Mouse (Mus musculus): ENCODE results near the gene Pts. TPM values are rescaled to one million over a fixed set of nuclear protein-coding genes. Genes with fewer than 3 reads are reported as not detected.

Gene Pts
- total and polyA plus RNA-seq, 3 experiments = 35.4 to 89.4 (median 37.9) TPM

DNA sequence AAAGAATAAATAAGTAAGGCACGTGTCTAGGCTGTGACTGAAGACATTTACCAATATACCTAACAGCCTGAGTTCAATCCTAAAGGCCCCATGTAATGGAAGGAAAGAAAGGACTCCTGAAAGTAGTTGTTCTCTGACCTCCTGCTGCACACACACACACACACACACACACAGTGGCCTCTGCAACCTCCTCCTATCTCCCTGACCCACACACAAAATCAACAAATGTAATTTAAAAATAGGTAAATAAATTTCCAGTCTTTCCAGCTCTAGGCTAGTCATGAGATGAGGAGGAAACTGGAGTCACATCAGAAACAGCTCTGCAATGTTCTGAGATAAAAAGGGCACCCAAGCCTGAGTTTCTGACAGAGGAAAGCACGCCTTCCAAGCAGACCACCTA, 34.7 kb downstream of the Pts start:
- dilution Hi-C loops (cut with MboI; ENCODE audit: extremely low pct_ligation_motif_present, extremely low pct_unique_long_range_greater_than_20kb, low sequenced_read_pairs) = no loop called here
- Histone ChIP-seq H3K27me3 (replicated peaks) (no peaks in the 10 kb centered on the region), H3K9ac (ENCODE audit: insufficient read depth, low read depth) (no peak overlapping the region), H3K9me3 (replicated peaks; ENCODE audit: low read length) (peaks cover 3% of the 10 kb centered on the region), H3K4me3 (replicated peaks in 1 of 3; ENCODE audit: low read depth in 2 of 3, low read length in 2 of 3, poor library complexity in 1 of 3) (no peak overlapping the region), H3K36me3 (replicated peaks in 1 of 2; ENCODE audit: control insufficient read depth in 1 of 2, insufficient read depth in 1 of 2, low read length in 1 of 2) (no peaks in the 10 kb centered on the region), H3K27ac (ENCODE audit: insufficient read depth, low read depth) (no peak overlapping the region), H3K4me2 (ENCODE audit: insufficient read depth, low read depth, poor library complexity, severe bottlenecking) (no peak overlapping the region), H3K4me1 (ENCODE audit: control insufficient read depth in 1 of 2, insufficient read depth in 2 of 2) (peaks cover 4 to 25% of the 10 kb centered on the region in 2 experiments), H3K79me2 (replicated peaks; ENCODE audit: control insufficient read depth, extremely low read depth, insufficient read depth, poor library complexity, severe bottlenecking) (no peaks in the 10 kb centered on the region)
- in situ Hi-C loops (cut with MboI; ENCODE audit: low pct_ligation_motif_present, low pct_unique_long_range_greater_than_20kb, low sequenced_read_pairs) = no loop called here
- TF ChIP-seq ZNF384 (IDR thresholded peaks at IDR 0.05; ENCODE audit: low read depth, low read length) (no peak), JUN (IDR thresholded peaks at IDR 0.05; ENCODE audit: insufficient read depth, low read depth, low read length) (no peak), E2F4 (IDR thresholded peaks at IDR 0.05; ENCODE audit: insufficient replicate concordance, low read depth, low read length) (no peak), UBTF (IDR thresholded peaks at IDR 0.05; ENCODE audit: low read depth, low read length) (no peak), ZMIZ1 (IDR thresholded peaks at IDR 0.05; ENCODE audit: low read depth, low read length) (no peak), MYC (IDR thresholded peaks at IDR 0.05; ENCODE audit: low read depth, low read length) (no peak), JUND (conservative IDR thresholded peaks at IDR 0.05; ENCODE audit: low read depth, low read length) (no peak), NRF1 (IDR thresholded peaks at IDR 0.05; ENCODE audit: low read depth, low read length) (no peak), ETS1 (conservative IDR thresholded peaks at IDR 0.05; ENCODE audit: low read depth, low read length) (no peak), ELF1 (IDR thresholded peaks at IDR 0.05; ENCODE audit: low read depth, low read length) (no peak), NELFE (IDR thresholded peaks at IDR 0.05; ENCODE audit: low read depth, low read length) (no peak), POLR2AphosphoS2 (IDR thresholded peaks at IDR 0.05; ENCODE audit: low read depth, low read length) (no peak), CHD1 (IDR thresholded peaks at IDR 0.05; ENCODE audit: low read depth, low read length) (no peak), PAX5 (IDR thresholded peaks at IDR 0.05; ENCODE audit: low read length) (no peak), MXI1 (IDR thresholded peaks at IDR 0.05; ENCODE audit: low read depth, low read length) (no peak), TBP (conservative IDR thresholded peaks at IDR 0.05; ENCODE audit: low read depth, low read length) (no peak), POLR2A (IDR thresholded peaks at IDR 0.05; ENCODE audit: low read depth, low read length) (no peak), RCOR1 (conservative IDR thresholded peaks at IDR 0.05; ENCODE audit: low read depth, low read length) (no peak)
- no peak for DNase-seq (ENCODE audit: extremely low read depth)

DNA sequence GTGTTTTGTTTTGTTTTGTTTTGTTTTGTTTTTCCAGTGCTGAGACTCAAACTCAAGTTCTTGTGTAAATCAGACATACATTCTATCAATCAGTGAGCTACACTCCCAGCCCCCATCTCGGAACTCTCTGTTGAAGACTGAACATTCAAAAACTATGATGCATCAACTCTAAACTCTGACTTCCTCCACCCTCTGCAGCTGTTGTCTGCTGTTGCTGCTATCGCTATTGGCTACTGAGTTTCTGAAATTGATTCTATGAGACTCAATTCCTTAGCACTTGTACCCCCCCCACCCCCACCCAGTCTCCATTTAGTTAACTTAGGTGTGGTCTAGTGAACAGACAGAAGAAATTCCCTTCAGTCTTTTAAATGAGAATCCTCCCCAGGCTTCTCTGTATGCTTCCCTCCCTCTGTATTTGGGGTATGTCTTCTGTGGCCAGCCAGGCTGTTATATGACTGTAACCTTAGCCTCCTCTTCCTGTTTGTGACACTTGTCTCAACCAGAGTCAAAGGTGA, 36.9 kb downstream of the Pts start:
- Histone ChIP-seq H3K4me2 (ENCODE audit: insufficient read depth, low read depth, poor library complexity, severe bottlenecking) (peak overlapping the region; percentile 29), H3K4me3 (replicated peaks in 1 of 3; ENCODE audit: low read depth in 2 of 3, low read length in 2 of 3, poor library complexity in 1 of 3) (no peak overlapping the region), H3K36me3 (replicated peaks in 1 of 2; ENCODE audit: control insufficient read depth in 1 of 2, insufficient read depth in 1 of 2, low read length in 1 of 2) (no peaks in the 10 kb centered on the region), H3K4me1 (ENCODE audit: control insufficient read depth in 1 of 2, insufficient read depth in 2 of 2) (peaks cover 3 to 27% of the 10 kb centered on the region in 2 experiments), H3K9me3 (replicated peaks; ENCODE audit: low read length) (peaks cover 3% of the 10 kb centered on the region), H3K27ac (ENCODE audit: insufficient read depth, low read depth) (no peak overlapping the region), H3K27me3 (replicated peaks) (no peaks in the 10 kb centered on the region), H3K79me2 (replicated peaks; ENCODE audit: control insufficient read depth, extremely low read depth, insufficient read depth, poor library complexity, severe bottlenecking) (no peaks in the 10 kb centered on the region), H3K9ac (ENCODE audit: insufficient read depth, low read depth) (no peak overlapping the region)
- in situ Hi-C loops (cut with MboI; ENCODE audit: low pct_ligation_motif_present, low pct_unique_long_range_greater_than_20kb, low sequenced_read_pairs) = no loop called here
- dilution Hi-C loops (cut with MboI; ENCODE audit: extremely low pct_ligation_motif_present, extremely low pct_unique_long_range_greater_than_20kb, low sequenced_read_pairs) = no loop called here
- TF ChIP-seq NELFE (IDR thresholded peaks at IDR 0.05; ENCODE audit: low read depth, low read length) (no peak), ETS1 (conservative IDR thresholded peaks at IDR 0.05; ENCODE audit: low read depth, low read length) (0 out of 2 replicates have a peak, but pooled peaks have one; percentile 3), KAT2A (IDR thresholded peaks at IDR 0.05; ENCODE audit: insufficient replicate concordance, low read length) (no peak), PAX5 (IDR thresholded peaks at IDR 0.05; ENCODE audit: low read length) (no peak), TCF12 (IDR thresholded peaks at IDR 0.05; ENCODE audit: low read depth, low read length) (no peak), CTCF (conservative IDR thresholded peaks at IDR 0.05 in 1 of 2, IDR thresholded peaks at IDR 0.05 in 1 of 2; ENCODE audit: low read depth in 2 of 2, low read length in 2 of 2) (no peak), HCFC1 (IDR thresholded peaks at IDR 0.05; ENCODE audit: low read depth, low read length) (no peak), BHLHE40 (IDR thresholded peaks at IDR 0.05; ENCODE audit: low read depth, low read length) (no peak), USF2 (conservative IDR thresholded peaks at IDR 0.05; ENCODE audit: low read depth, low read length) (no peak), ELF1 (IDR thresholded peaks at IDR 0.05; ENCODE audit: low read depth, low read length) (peak; percentile 31; the same call in 1 of the 2 replicates), ZC3H11A (IDR thresholded peaks at IDR 0.05; ENCODE audit: low read depth, low read length) (no peak), CHD1 (IDR thresholded peaks at IDR 0.05; ENCODE audit: low read depth, low read length) (no peak), UBTF (IDR thresholded peaks at IDR 0.05; ENCODE audit: low read depth, low read length) (no peak), EP300 (IDR thresholded peaks at IDR 0.05; ENCODE audit: low read length) (peak; percentile 9; the same call in 1 of the 2 replicates)
- DNase-seq (ENCODE audit: extremely low read depth) = peak; percentile 40

Data from CH12.LX (cell line).